Mouse (Mus musculus): ENCODE measurements around the gene Timm29.

- TF ChIP-seq CTCF (IDR thresholded peaks at IDR 0.05) (no peak), EP300 (IDR thresholded peaks at IDR 0.05) (no peak)
These were observed 33.4 kb upstream of the Timm29 start for GRCm38 (mm10) chr9:21559151-21559550.
